Mouse (Mus musculus): ENCODE measurements around the gene Atg7. TPM values are rescaled to one million over a fixed set of nuclear protein-coding genes. Genes with fewer than 3 reads are reported as not detected.
A peak's percentile ranks its signal among the peaks of the same experiment; 100 is the strongest.
"Not testable (repeated sequence)": the region's sequence is repeated elsewhere in the genome, so short reads cannot be mapped to it uniquely, and the experiment has no call there.

Atg7 gene
- 22.4 and 25.3 TPM in 2 replicates for polyA plus RNA-seq (2012; rRNA removed)

GRCm38 (mm10) chr6:114642601-114643528 is at the start of gene Atg7:
TSS of gene Atg7 (plus strand) at chr6:114643097.
- H3K4me1 ChIP-seq (ENCODE audit: control insufficient read depth, insufficient read depth, low read length): no peaks in the 10 kb centered on the region
- no peak for TF ChIP-seq CTCF (IDR thresholded peaks at IDR 0.05; ENCODE audit: extremely low read depth, insufficient read depth, low read length)
- TF ChIP-seq POLR2A (IDR thresholded peaks at IDR 0.05; ENCODE audit: extremely low read depth, insufficient read depth, low read length): peak; percentile 84
- peak within 1 kb of the TSS; percentile 59 for H3K4me3 ChIP-seq (ENCODE audit: insufficient read depth, low read length)
- no peak within 1 kb of the TSS for H3K27ac ChIP-seq (ENCODE audit: insufficient read depth, low read length)

- H3K4me1 ChIP-seq (ENCODE audit: control insufficient read depth, insufficient read depth, low read length); H3K27ac ChIP-seq (ENCODE audit: insufficient read depth, low read length); H3K4me3 ChIP-seq (ENCODE audit: insufficient read depth, low read length): not testable (repeated sequence)
Measured at GRCm38 (mm10) chr6:114614076-114614475, 28.8 kb upstream of the Atg7 start.

- H3K4me1 ChIP-seq (ENCODE audit: control insufficient read depth, insufficient read depth, low read length); H3K27ac ChIP-seq (ENCODE audit: insufficient read depth, low read length); H3K4me3 ChIP-seq (ENCODE audit: insufficient read depth, low read length): not testable (repeated sequence)
Measured at GRCm38 (mm10) chr6:114633886-114634285, 9.0 kb upstream of the Atg7 start.

GRCm38 (mm10) chr6:114643716-114644115 is 819 bp downstream of the Atg7 start:
- H3K27ac ChIP-seq (ENCODE audit: insufficient read depth, low read length): no peak overlapping the region
- no peaks in the 10 kb centered on the region for H3K4me1 ChIP-seq (ENCODE audit: control insufficient read depth, insufficient read depth, low read length)
- peak overlapping the region; percentile 59 for H3K4me3 ChIP-seq (ENCODE audit: insufficient read depth, low read length)
- TF ChIP-seq CTCF (IDR thresholded peaks at IDR 0.05; ENCODE audit: extremely low read depth, insufficient read depth, low read length): no peak
- no peak for TF ChIP-seq POLR2A (IDR thresholded peaks at IDR 0.05; ENCODE audit: extremely low read depth, insufficient read depth, low read length)

- Histone ChIP-seq H3K4me3 (ENCODE audit: insufficient read depth, low read length) (no peak overlapping the region), H3K4me1 (ENCODE audit: control insufficient read depth, insufficient read depth, low read length) (no peaks in the 10 kb centered on the region), H3K27ac (ENCODE audit: insufficient read depth, low read length) (no peak overlapping the region)
- TF ChIP-seq CTCF (IDR thresholded peaks at IDR 0.05; ENCODE audit: extremely low read depth, insufficient read depth, low read length) (no peak), POLR2A (IDR thresholded peaks at IDR 0.05; ENCODE audit: extremely low read depth, insufficient read depth, low read length) (no peak)
Measured at GRCm38 (mm10) chr6:114644531-114644930, 1.6 kb downstream of the Atg7 start.

- Histone ChIP-seq H3K27ac (ENCODE audit: insufficient read depth, low read length) (no peak overlapping the region), H3K4me3 (ENCODE audit: insufficient read depth, low read length) (no peak overlapping the region), H3K4me1 (ENCODE audit: control insufficient read depth, insufficient read depth, low read length) (no peaks in the 10 kb centered on the region)
- TF ChIP-seq POLR2A (IDR thresholded peaks at IDR 0.05; ENCODE audit: extremely low read depth, insufficient read depth, low read length) (no peak), CTCF (IDR thresholded peaks at IDR 0.05; ENCODE audit: extremely low read depth, insufficient read depth, low read length) (no peak)
Measured at GRCm38 (mm10) chr6:114646201-114646600, 3.3 kb downstream of the Atg7 start.

GRCm38 (mm10) chr6:114647011-114647410 is 4.1 kb downstream of the Atg7 start:
- no peak overlapping the region for H3K27ac ChIP-seq (ENCODE audit: insufficient read depth, low read length)
- H3K4me3 ChIP-seq (ENCODE audit: insufficient read depth, low read length): no peak overlapping the region
- no peak for TF ChIP-seq POLR2A (IDR thresholded peaks at IDR 0.05; ENCODE audit: extremely low read depth, insufficient read depth, low read length)
- TF ChIP-seq CTCF (IDR thresholded peaks at IDR 0.05; ENCODE audit: extremely low read depth, insufficient read depth, low read length): no peak
- no peaks in the 10 kb centered on the region for H3K4me1 ChIP-seq (ENCODE audit: control insufficient read depth, insufficient read depth, low read length)

- no peak overlapping the region for H3K27ac ChIP-seq (ENCODE audit: insufficient read depth, low read length)
- TF ChIP-seq POLR2A (IDR thresholded peaks at IDR 0.05; ENCODE audit: extremely low read depth, insufficient read depth, low read length): no peak
- TF ChIP-seq CTCF (IDR thresholded peaks at IDR 0.05; ENCODE audit: extremely low read depth, insufficient read depth, low read length): no peak
- H3K4me3 ChIP-seq (ENCODE audit: insufficient read depth, low read length): no peak overlapping the region
- H3K4me1 ChIP-seq (ENCODE audit: control insufficient read depth, insufficient read depth, low read length): no peaks in the 10 kb centered on the region
Measured at GRCm38 (mm10) chr6:114648352-114649030, 5.6 kb downstream of the Atg7 start.

GRCm38 (mm10) chr6:114652209-114652608 is 9.3 kb downstream of the Atg7 start:
- Histone ChIP-seq H3K4me3 (ENCODE audit: insufficient read depth, low read length) (no peak overlapping the region), H3K27ac (ENCODE audit: insufficient read depth, low read length) (no peak overlapping the region), H3K4me1 (ENCODE audit: control insufficient read depth, insufficient read depth, low read length) (no peaks in the 10 kb centered on the region)
- TF ChIP-seq POLR2A (IDR thresholded peaks at IDR 0.05; ENCODE audit: extremely low read depth, insufficient read depth, low read length) (no peak), CTCF (IDR thresholded peaks at IDR 0.05; ENCODE audit: extremely low read depth, insufficient read depth, low read length) (no peak)

Measured in cortical plate, adult 2 months (tissue).